Mouse (Mus musculus) embryonic stem cell, embryonic (primary cell): ENCODE data around the gene Jmjd1c.

Experiments
- CTCF ChIA-PET, 4 experiments: fragments of 300-600 bp in 2 of 4; fragments of 350-600 bp in 2 of 4; sonication (Branson Sonifier 250); formaldehyde crosslinking; loops; one replicate each; lab custom pipeline; 2022; ENCODE audit warnings: inconsistent platforms in 2 of 4; lab: Charles Lee
- POLR2A ChIA-PET, 4 experiments: fragments of 300-600 bp in 2 of 4; fragments of 350-600 bp in 2 of 4; sonication (Branson Sonifier 250); formaldehyde crosslinking; loops; one replicate each; lab custom pipeline; 2022; ENCODE audit warnings: antibody characterized with exemption in 4 of 4, inconsistent platforms in 1 of 4; lab: Charles Lee

Jmjd1c gene

DNA sequence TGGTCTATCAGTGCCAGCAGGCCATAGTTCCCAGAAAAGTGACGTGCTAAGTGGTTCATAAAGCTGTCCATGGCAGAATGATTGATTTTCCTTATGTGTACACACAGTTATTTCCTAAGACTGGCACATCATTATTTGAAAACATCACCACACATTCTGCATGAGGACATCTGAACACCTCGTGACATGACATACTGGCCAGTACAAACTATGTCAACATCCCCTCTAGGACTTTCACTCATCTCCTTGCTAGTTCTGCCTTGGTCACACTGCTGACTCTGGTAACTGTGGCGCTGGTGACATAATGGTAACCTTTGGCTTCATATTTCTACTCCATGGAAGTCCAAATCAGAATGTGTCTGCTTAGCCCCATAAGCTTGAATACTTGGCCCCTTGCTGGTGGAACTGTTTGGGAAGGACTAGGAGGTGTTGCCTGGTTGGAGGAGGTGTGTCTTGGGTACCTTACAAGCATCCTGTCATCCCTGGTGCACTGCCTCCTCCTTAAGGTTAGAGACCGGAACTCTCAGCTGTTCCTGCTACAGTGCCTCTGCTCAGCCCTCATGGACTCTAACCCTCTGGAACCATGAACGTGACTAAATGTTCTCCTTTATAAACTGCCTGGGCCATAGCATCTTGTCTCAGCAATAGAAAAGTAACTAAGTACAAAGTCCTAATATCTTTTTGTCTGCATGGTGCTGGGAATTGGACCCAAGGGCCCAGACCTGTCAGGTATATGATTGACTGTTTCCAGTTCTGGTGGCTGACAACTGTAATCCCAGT lies 8.3 kb upstream of the Jmjd1c start:
- ChIA-PET POLR2A (interaction anchor here in 3 of 4 experiments (0.5 to 12.0 kb wide), 9 partner anchors 9 to 176 kb away, joined by 3 to 354 read pairs (median 5); partner anchors contain the start of genes Jmjd1c (in 2 of the 3) and Reep3 (in 2 of the 3)), CTCF (no interaction called here)

DNA sequence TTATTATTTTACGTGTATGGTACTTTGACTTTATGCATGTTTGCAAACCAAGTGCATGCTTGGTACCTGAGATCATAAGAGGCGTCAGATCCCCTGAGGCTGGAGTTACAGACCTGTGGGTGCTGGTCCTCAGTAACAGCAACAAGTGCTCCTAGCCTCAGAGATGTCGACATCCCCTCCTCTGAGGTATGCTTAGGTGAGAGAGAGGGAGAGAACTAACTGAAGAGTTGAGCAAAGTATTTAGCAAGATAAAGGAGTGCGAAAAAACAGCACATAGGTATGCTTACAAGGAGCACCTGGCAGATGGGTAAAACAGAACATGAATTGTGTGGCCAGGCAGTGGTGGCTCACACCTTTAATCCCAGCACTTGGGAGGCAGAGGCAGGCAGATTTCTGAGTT lies 5.3 kb upstream of the Jmjd1c start:
- CTCF ChIA-PET: no interaction called here

DNA sequence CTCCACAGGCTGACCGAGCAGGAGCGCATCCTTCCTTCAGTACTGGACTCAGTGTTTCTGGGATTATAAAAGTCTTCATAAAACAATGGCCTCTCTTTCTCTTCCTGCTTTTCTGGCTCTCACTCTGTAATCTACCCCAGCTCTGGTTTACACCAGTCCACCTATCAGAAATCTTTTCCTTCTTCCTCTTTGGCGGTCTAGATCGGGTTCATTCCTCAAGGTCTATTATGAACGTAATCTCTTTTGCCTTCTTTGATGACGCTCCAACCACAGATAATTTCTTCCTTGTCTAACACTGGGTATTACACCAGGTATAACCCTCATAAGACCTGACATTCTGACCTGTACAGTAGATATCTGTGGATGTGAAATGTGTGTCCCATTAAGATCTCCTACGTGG lies 1.0 kb upstream of the Jmjd1c start:
- CTCF ChIA-PET: interaction anchor here in 1 of 4 experiments (1.2 kb wide), 1 partner anchor 11 kb away, joined by 5 read pairs; no protein-coding TSS in a partner anchor
- POLR2A ChIA-PET: interaction anchor here (0.5 to 16.6 kb wide), 26 partner anchors 11 to 1042 kb away, joined by 3 to 354 read pairs (median 4); no protein-coding TSS in a partner anchor

More for the DNA sequence above, 5.3 kb upstream of the Jmjd1c start:
- POLR2A ChIA-PET: no interaction called here

DNA sequence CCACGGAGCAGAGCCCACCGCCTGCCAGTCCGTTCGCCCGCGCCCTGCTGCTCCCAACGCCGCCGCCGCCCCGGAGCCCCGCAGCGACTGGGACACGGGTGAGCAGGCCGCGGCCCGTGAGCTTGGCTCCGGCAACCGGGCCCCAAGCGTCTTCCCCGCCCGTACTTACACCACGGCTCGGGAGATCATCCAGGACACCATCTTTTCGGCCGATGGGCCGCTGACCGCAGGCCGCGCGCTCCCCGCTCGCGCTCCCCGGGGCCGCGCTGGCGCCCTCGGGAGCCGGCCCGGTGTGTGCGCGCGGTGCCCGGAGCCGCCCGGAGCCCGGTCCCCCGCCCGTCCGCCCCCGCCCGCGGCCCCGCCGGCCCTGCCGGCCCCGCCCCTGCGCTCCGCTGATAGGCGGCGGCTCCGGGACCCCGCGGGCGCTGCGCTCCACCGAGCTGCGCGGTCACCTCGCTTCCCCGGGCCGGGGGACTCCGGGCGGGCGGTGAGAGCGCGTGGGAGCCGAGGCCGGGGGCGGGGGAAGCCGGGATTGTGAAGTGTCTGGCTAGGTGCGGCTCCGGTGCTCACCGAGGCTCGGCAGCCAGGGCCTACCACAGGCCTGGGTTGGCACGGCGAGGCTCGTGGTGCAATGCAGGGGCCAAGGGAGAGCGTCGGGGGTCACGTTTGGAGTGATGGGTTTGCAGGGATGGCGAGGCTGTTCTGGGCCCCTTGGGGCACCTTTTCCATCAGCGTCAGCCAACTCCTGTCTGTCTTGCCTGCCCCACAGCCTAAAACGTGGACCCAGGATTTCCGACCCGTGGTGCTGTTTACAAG lies 904 bp downstream of the Jmjd1c start, which contains the start of gene Reep3:
Reep3 (minus strand) TSS at position 325 of the 816 bp plus-strand sequence.
- CTCF ChIA-PET: interaction anchor here in 3 of 4 experiments (0.6 to 0.9 kb wide), 4 partner anchors 44 to 204 kb away, joined by 3 to 6 read pairs (median 3); no protein-coding TSS in a partner anchor
- POLR2A ChIA-PET: interaction anchor here (0.6 to 16.6 kb wide), 48 partner anchors 11 to 442 kb away, joined by 3 to 354 read pairs (median 6); no protein-coding TSS in a partner anchor

DNA sequence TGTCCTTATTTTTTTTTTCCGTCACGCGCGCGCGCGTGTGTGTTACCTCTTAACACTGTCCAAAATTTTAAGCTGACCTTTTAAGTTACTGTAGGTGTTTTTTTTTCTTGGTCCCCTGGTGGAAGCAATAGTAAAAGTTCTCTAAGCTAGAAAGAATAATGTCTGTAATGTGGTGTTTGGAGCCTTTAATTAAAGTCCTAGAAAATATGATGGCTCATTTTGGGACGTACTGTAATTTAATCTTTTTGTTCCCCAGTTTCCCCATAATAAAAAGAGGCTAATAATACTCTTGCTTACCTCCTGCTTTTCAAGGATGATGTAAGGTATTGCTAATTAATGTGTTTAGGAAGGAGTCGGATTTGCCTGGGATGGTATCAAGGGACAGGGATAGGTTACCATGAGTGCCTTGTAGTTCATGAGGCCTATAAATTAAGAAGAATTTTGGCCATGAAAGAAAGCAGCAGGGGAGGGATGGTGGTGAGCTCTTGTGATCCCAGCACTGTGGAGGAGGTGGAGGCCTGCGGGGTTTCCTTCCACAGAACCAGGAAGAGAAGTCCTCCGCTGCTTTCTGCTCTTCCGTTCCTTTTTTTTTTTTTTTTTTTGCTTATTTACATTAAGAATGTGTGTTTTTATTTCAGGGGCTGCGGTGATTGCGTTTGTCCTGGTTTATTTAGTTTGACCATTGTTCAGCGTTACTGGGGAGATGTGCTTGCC lies 1.7 kb downstream of the Jmjd1c start:
- ChIA-PET POLR2A (interaction anchor here (0.6 to 16.6 kb wide), 51 partner anchors 10 to 882 kb away, joined by 3 to 354 read pairs (median 5); no protein-coding TSS in a partner anchor), CTCF (interaction anchor here in 3 of 4 experiments (0.5 to 0.9 kb wide), 5 partner anchors 44 to 204 kb away, joined by 3 to 6 read pairs (median 3); no protein-coding TSS in a partner anchor)

DNA sequence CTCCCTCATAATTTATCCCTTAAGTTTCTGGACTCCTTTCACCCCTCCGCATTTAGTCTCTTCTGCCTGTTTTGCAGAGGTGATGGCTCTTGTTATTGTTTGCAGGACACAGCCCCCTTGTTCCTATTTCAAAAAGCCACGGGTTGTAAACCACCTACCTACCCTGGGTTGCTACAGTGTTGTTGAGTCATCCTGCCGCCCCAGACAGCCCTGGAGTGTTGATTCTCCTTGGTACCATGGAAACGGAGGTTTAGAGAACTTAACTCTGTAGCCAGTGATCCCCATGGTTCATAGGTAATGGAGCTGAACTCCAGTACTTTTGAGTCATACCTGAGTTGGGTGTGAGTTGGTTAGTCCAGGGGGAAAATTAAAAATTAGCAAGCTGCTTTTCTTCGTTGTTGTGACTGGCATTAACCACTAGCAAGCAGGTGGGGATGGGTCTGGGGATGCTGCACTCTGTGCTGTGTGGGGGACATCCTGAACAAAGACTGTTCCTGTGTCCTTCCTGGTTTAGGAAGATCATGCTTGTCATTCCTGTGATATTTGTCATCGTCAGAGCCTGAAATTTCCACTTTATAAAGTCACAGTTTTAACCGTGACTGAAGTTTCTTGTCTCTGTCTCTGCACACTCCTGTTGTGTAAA lies 2.6 kb downstream of the Jmjd1c start:
- POLR2A ChIA-PET: interaction anchor here (0.6 to 16.6 kb wide), 46 partner anchors 9 to 440 kb away, joined by 3 to 354 read pairs (median 4); no protein-coding TSS in a partner anchor
- CTCF ChIA-PET: no interaction called here

DNA sequence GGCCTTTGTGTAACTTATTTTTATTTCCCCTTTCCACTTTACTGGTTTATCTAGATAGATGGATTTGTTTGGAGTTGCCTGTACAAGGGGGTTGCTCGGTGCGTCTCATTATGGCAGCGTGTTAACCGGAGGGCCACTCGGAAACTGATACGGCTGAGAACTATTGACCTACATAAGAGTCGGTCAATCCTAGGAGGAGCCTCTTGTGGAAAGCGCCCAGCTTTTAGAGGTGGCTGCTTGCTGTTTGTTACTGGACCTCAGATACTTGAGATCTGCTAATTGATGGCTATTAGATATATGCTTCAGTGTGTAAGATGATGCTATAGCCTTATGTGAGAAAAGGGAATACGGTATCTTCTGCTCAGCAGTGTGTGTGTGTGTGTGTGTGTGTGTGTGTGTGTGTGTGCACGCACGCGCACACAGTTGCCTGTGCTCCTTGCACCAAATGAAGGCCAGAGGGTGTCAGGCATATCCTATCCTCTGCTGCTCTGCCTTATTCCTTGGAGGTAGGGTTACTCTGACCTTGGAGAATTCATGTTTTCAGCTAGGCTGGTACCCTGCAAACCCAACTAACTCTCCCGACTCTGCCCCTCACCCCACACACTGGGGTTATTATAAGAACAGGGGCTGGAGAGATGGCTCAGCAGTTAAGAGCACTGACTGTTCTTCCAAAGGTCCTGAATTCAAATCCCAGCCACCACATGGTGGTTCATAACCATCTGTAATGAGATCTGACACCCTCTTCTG lies 3.4 kb downstream of the Jmjd1c start:
- POLR2A ChIA-PET: interaction anchor here (0.6 to 16.6 kb wide), 114 partner anchors 9 to 1038 kb away, joined by 3 to 354 read pairs (median 5); partner anchors contain the start of genes Nrbf2 (in 1 of the 4) and Zfp365 (in 1 of the 4)
- CTCF ChIA-PET: interaction anchor here (0.6 to 2.1 kb wide), 15 partner anchors 11 to 492 kb away, joined by 3 to 12 read pairs (median 5); no protein-coding TSS in a partner anchor

DNA sequence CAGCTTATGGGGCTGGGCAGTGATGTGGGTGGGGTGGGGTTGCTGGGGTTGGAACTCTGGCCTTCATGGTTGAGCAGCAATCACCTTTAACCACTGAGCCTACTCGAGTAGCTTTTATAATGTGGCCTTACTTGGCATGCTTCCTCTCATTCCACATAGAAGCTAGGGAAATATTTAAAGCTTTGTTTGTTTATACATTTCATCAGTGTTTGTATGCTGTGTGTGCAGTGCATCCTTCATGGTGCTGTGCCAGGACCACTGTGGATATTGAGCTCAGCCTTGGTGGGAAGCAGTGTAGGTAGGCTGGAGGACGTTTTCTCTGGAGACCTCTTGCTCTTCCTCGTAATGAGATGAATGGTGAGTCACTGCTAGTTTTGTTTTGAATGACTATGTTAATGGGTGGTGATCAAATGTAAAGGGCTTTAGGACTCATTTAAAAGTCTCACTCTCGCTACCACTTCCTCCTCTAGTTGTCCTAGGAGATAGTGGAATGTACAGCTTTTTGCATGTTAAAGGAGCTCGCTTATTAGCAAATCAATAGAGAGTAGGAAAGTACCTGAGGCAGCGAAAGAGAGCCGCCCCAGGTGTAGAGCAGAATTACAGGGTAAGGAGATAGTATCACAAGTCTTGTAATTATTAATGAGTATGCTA lies 4.2 kb downstream of the Jmjd1c start:
- ChIA-PET POLR2A (interaction anchor here (0.6 to 16.6 kb wide), 126 partner anchors 9 to 1131 kb away, joined by 3 to 354 read pairs (median 5); partner anchors contain the start of genes Nrbf2 (in 1 of the 4) and Zfp365 (in 1 of the 4)), CTCF (interaction anchor here (0.5 to 2.1 kb wide), 25 partner anchors 11 to 1098 kb away, joined by 3 to 24 read pairs (median 4); partner anchors contain the start of gene Nrbf2 (in 1 of the 4))

DNA sequence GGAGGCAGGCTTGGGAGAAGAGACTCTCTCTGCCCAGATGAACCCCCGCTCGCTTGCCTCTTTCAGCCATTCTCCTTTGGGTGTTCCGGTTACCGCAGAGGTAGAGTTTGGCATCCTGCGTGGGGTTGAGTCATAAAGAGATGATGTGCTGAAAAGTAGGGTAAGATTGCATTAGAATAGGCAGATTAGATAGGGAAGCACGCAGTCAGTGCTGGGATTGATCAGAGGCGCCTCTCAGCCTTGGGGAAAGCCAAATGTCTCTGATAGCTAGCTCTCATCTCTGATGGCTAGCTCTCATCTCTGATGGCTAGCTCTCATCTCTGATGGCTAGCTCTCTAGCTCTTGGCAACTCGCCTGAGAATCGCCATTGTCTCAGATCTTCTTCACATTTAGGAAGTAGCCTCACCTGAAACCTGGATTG lies 4.9 kb downstream of the Jmjd1c start:
- CTCF ChIA-PET: interaction anchor here (0.5 to 2.1 kb wide), 15 partner anchors 10 to 1097 kb away, joined by 3 to 8 read pairs (median 4); partner anchors contain the start of gene Nrbf2 (in 1 of the 4)
- POLR2A ChIA-PET: interaction anchor here (0.6 to 16.6 kb wide), 105 partner anchors 8 to 811 kb away, joined by 3 to 354 read pairs (median 6); partner anchors contain the start of genes Nrbf2 (in 1 of the 4) and Zfp365 (in 1 of the 4)

DNA sequence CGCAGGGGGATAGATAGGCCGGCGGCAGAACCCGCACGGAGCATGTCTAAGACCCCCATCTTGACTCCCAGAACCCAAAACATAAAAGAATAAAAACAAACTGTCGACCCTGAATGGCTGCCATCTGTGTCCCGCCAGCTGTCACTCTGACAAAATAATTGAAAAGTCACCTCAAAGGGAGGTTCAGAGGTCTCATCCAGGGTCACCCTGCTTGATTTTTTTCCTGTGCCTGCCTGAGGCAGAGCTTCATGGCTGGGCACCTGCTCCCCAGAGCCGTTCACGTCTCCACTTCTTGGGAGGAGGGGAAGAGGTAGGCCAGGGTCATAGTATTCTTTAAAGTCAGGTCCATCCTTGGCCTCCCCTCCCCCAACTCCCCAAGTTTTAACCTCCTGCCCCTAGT lies 8.6 kb downstream of the Jmjd1c start:
- ChIA-PET CTCF (no interaction called here), POLR2A (interaction anchor here in 3 of 4 experiments (0.6 to 16.6 kb wide), 32 partner anchors 6 to 1032 kb away, joined by 3 to 354 read pairs (median 4); partner anchors contain the start of genes Jmjd1c (in 2 of the 3) and Reep3 (in 2 of the 3))

DNA sequence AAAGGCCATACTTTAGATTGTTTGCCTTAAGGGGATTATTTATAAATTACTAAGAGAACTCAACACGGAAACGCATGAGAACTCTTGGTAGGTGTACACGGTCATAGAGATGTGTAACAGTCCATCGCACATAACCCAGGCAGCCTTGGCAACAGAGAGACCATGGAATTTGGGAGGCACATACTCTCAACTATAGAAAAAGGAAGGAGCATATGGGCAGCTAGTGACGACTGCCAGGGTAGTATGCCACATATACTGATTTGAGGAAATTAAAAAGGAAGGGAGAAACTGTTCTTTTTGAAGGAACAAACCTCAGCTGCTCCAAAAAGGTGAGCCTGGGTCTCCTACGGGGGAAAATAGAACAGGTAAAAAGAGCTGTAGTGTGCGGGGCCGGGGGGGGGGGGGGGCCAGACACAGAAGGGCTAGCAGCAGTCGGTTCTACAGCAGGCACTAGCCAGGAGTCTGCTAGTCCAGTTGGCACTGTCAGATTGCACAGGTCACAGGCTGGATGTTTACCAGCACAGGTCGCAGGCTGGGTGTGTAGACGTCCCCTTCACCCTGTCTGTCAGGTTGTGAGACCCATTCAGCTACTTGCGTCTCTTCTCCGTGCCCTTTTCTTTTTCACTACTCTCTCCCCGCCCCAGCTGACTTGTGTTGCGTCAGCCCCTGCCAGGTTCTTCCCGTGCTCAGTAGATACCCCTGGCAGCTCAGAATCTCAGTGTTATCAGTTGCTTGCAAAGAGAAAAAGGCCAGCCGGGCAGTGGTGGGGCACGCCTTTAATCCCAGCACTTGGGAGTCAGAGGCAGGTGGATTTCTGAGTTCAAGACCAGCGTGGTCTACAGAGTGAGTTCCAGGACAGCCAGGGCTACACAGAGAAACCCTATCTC lies 9.6 kb downstream of the Jmjd1c start:
- ChIA-PET POLR2A (interaction anchor here in 3 of 4 experiments (0.6 to 16.6 kb wide), 37 partner anchors 7 to 194 kb away, joined by 3 to 354 read pairs (median 5); partner anchors contain the start of genes Jmjd1c (in 2 of the 3) and Reep3 (in 2 of the 3)), CTCF (interaction anchor here in 1 of 4 experiments (0.6 kb wide), 1 partner anchor 24 kb away, joined by 4 read pairs; no protein-coding TSS in a partner anchor)

DNA sequence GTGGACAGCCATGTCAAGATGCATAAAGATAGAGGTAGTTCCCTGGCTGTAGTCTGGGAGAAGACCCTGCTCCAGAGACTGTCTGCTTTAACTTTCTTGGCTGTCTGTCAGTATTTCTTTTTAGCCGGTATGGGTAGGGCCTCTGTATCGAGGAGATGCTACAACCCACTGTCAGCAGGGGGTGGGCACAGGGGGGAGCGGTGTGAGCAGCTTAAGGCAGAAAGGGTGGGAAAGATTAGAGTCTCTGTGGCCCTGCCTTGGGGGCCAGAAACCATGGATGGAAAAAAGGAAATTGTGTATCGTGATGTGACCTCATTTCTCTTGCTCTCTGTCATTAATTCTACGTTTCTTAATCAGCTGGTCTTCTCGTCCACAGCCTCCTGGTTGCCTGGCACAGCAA lies 10.5 kb downstream of the Jmjd1c start:
- ChIA-PET POLR2A (interaction anchor here in 3 of 4 experiments (0.7 to 16.6 kb wide), 20 partner anchors 7 to 195 kb away, joined by 3 to 354 read pairs (median 7); partner anchors contain the start of genes Jmjd1c (in 2 of the 3) and Reep3 (in 2 of the 3)), CTCF (no interaction called here)

DNA sequence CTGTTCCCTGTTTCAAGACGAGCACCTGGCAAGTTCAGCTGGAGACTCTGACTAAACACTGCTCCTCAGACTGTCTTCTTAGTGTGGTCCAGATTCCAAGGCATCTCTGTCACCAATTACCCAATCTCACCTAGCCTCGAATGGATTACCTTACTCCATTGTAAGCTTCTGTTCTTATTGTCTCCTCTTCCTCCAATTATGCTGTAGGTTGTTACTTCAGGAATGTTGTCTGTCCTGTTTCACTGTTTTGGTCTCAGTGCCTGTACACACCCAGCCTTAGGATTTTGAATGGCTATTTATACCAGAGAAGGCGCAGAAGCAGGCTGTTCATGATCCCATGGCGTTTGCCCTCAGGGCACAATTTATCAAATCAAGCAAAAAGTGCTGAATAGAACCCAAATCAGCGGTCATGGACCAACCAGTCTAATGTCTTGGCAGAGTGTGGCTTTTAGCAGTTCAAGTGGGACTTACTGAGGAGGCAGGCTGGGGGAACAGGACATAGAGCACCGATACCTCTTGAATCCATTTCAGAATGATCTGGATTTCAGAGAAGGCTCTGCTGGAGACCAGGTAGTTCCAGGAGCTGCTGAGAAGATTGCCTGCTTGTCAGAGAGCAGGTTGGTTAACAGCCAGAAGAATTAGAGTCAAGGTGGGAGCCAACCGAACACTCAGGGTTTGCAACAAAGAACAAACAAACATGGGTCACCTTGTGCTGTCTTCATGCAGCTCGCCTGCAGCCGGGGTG lies 11.3 kb downstream of the Jmjd1c start:
- CTCF ChIA-PET: interaction anchor here in 1 of 4 experiments (0.6 kb wide), 1 partner anchor 187 kb away, joined by 14 read pairs; no protein-coding TSS in a partner anchor
- POLR2A ChIA-PET: interaction anchor here (0.6 to 16.6 kb wide), 34 partner anchors 6 to 196 kb away, joined by 3 to 354 read pairs (median 5); partner anchors contain the start of genes Jmjd1c (in 2 of the 4) and Reep3 (in 2 of the 4)
